Mouse (Mus musculus) hindbrain, postnatal 0 days (tissue): ENCODE results near the gene Endod1. TPM values are rescaled to one million over a fixed set of nuclear protein-coding genes. Genes with fewer than 3 reads are reported as not detected.
A peak's percentile ranks its signal among the peaks of the same experiment; 100 is the strongest.

Experiments used
- ATAC-seq: fragments of 200-750 bp; cut with Nextera tagmentation; 2 replicates; pipeline ENCODE4 v1.8.0; 2017; ENCODE audit warnings: mild to moderate bottlenecking, moderate TSS enrichment, moderate library complexity
- DNase-seq: peaks from one replicate; pipeline ENCODE4 v3.0.0-alpha.2; 2015; ENCODE audit warnings: low spot score
- H3K27ac ChIP-seq: fragments of 300-500 bp; sonication (generic); 2 replicates; pipeline ENCODE4 v1.5.1; 2014; ENCODE audit warnings: mild to moderate bottlenecking
- H3K27me3 ChIP-seq: fragments of 300-500 bp; sonication (generic); 2 replicates; pipeline ENCODE4 v1.6.1; 2014; ENCODE audit warnings: low read length, mixed read lengths; ENCODE audit not compliant: insufficient read depth
- H3K36me3 ChIP-seq: fragments of 300-500 bp; sonication (generic); 2 replicates; pipeline ENCODE4 v1.6.1; 2014; ENCODE audit warnings: low read length, mixed read lengths; ENCODE audit not compliant: insufficient read depth
- H3K4me1 ChIP-seq: fragments of 300-500 bp; sonication (generic); 2 replicates; pipeline ENCODE4 v1.6.1; 2014; ENCODE audit warnings: antibody characterized with exemption, low read length, mixed read lengths; ENCODE audit not compliant: insufficient read depth
- H3K4me2 ChIP-seq: fragments of 300-500 bp; sonication (generic); 2 replicates; pipeline ENCODE4 v1.6.1; 2014; ENCODE audit warnings: low read depth, mild to moderate bottlenecking, low read length, moderate library complexity, mixed read lengths
- H3K4me3 ChIP-seq: fragments of 300-500 bp; sonication (generic); 2 replicates; pipeline ENCODE4 v1.5.1; 2014; ENCODE audit warnings: low read length
- H3K9ac ChIP-seq: fragments of 300-500 bp; sonication (generic); replicated peaks from 2 replicates; pipeline ENCODE4 v1.6.1; 2014; ENCODE audit warnings: mild to moderate bottlenecking, low read length, moderate library complexity, mixed read lengths
- H3K9me3 ChIP-seq: fragments of 300-500 bp; sonication (generic); 2 replicates; pipeline ENCODE4 v1.6.1; 2016; ENCODE audit warnings: low read length, mixed read lengths
- CTCF ChIP-seq: IDR thresholded peaks from 2 replicates; pipeline ENCODE4 v1.5.1; 2016; ENCODE audit warnings: antibody characterized with exemption, control low read depth, low read depth
- WGBS: fragments of 180-500 bp; shearing (Covaris S2); extraction: QIAGEN DNeasy Blood & Tissue Kit; methylation state at CpG from one replicate; pipeline ENCODE4 v1.1.7; 2014; 5-methylcytosine and 5-hydroxymethylcytosine counted together
- polyA plus RNA-seq: library from polyadenylated mRNA; unstranded; fragments of >200 nt; fragmentation: Nextera tagmentation; extraction: Ambion mirVana; gene quantifications from 2 replicates; pipeline ENCODE4 v1.2.1, GENCODE M21; 2015
- total RNA-seq: library from RNA; depleted of rRNA; stranded (reverse); fragments of >200 nt; gene quantifications from 2 replicates; pipeline ENCODE4 v1.2.3, GENCODE M21; 2014

The Endod1 gene
- total and polyA plus RNA-seq, 2 experiments from 2014 or later = 41.1 to 85.8 TPM

- H3K27ac ChIP-seq = no peak overlapping the region
- H3K4me3 ChIP-seq = no peak overlapping the region
- no peak overlapping the region for H3K4me2 ChIP-seq
- DNase-seq (no peak), ATAC-seq (no peak)
- no peaks in the 10 kb centered on the region for H3K9me3 ChIP-seq
- no peaks in the 10 kb centered on the region for H3K36me3 ChIP-seq
- H3K27me3 ChIP-seq = no peaks in the 10 kb centered on the region
- no peaks in the 10 kb centered on the region for H3K4me1 ChIP-seq
- no peak overlapping the region for H3K9ac ChIP-seq
- peak; percentile 35 for TF ChIP-seq CTCF
- 97% methylated on average over 1 of the region's 1 CpGs for WGBS
These were observed 9.0 kb upstream of the Endod1 start for GRCm38 (mm10) chr9:14390278-14390677.

- no peak overlapping the region for H3K9ac ChIP-seq
- no peaks in the 10 kb centered on the region for H3K4me1 ChIP-seq
- ATAC-seq (peak; percentile 69), DNase-seq (no peak)
- no peaks in the 10 kb centered on the region for H3K27me3 ChIP-seq
- H3K4me3 ChIP-seq = no peak overlapping the region
- no peak overlapping the region for H3K27ac ChIP-seq
- 37% methylated on average over 4 of the region's 4 CpGs for WGBS
- H3K36me3 ChIP-seq = no peaks in the 10 kb centered on the region
- no peak for TF ChIP-seq CTCF
- no peak overlapping the region for H3K4me2 ChIP-seq
- no peaks in the 10 kb centered on the region for H3K9me3 ChIP-seq
These were observed 7.8 kb upstream of the Endod1 start for GRCm38 (mm10) chr9:14389050-14389621.

- 92% methylated on average over 1 of the region's 1 CpGs for WGBS
- DNase-seq (no peak), ATAC-seq (no peak)
- Histone ChIP-seq H3K27me3 (no peaks in the 10 kb centered on the region), H3K9me3 (no peaks in the 10 kb centered on the region), H3K4me1 (no peaks in the 10 kb centered on the region), H3K27ac (no peak overlapping the region), H3K36me3 (no peaks in the 10 kb centered on the region), H3K9ac (no peak overlapping the region), H3K4me3 (no peak overlapping the region), H3K4me2 (no peak overlapping the region)
- TF ChIP-seq CTCF = peak; percentile 37; the same call in 1 of the 2 replicates
These were observed 6.7 kb upstream of the Endod1 start for GRCm38 (mm10) chr9:14388001-14388400.

GRCm38 (mm10) chr9:14386831-14387230, 5.5 kb upstream of the Endod1 start:
- DNase-seq (no peak), ATAC-seq (no peak)
- Histone ChIP-seq H3K36me3 (no peaks in the 10 kb centered on the region), H3K4me1 (peaks cover 4% of the 10 kb centered on the region), H3K27ac (no peak overlapping the region), H3K4me2 (no peak overlapping the region), H3K9me3 (no peaks in the 10 kb centered on the region), H3K9ac (no peak overlapping the region), H3K27me3 (no peaks in the 10 kb centered on the region), H3K4me3 (no peak overlapping the region)
- WGBS = 80% methylated on average over 9 of the region's 9 CpGs
- TF ChIP-seq CTCF = no peak

GRCm38 (mm10) chr9:14385665-14386064, 4.4 kb upstream of the Endod1 start:
- peaks cover 7% of the 10 kb centered on the region for H3K4me1 ChIP-seq
- WGBS = 80% methylated on average over 8 of the region's 8 CpGs
- ATAC-seq (no peak), DNase-seq (no peak)
- H3K27ac ChIP-seq = no peak overlapping the region
- H3K4me2 ChIP-seq = no peak overlapping the region
- H3K27me3 ChIP-seq = no peaks in the 10 kb centered on the region
- H3K36me3 ChIP-seq = no peaks in the 10 kb centered on the region
- no peaks in the 10 kb centered on the region for H3K9me3 ChIP-seq
- no peak overlapping the region for H3K9ac ChIP-seq
- H3K4me3 ChIP-seq = no peak overlapping the region
- no peak for TF ChIP-seq CTCF

GRCm38 (mm10) chr9:14383186-14383920, 2.0 kb upstream of the Endod1 start:
- WGBS = 84% methylated on average over 4 of the region's 4 CpGs
- no peak overlapping the region for H3K4me2 ChIP-seq
- no peak for ATAC-seq

GRCm38 (mm10) chr9:14382256-14382791, 1.0 kb upstream of the Endod1 start:
- Histone ChIP-seq H3K27ac (no peak overlapping the region), H3K36me3 (no peaks in the 10 kb centered on the region), H3K4me1 (peaks cover 11% of the 10 kb centered on the region), H3K27me3 (no peaks in the 10 kb centered on the region), H3K9ac (no peak overlapping the region), H3K4me2 (peak overlapping the region; percentile 90), H3K4me3 (no peak overlapping the region), H3K9me3 (no peaks in the 10 kb centered on the region)
- ATAC-seq (no peak), DNase-seq (no peak)
- 78% methylated on average over 5 of the region's 5 CpGs for WGBS
- no peak for TF ChIP-seq CTCF

More at GRCm38 (mm10) chr9:14383186-14383920, 2.0 kb upstream of the Endod1 start:
- H3K27me3 ChIP-seq = no peaks in the 10 kb centered on the region
- H3K27ac ChIP-seq = no peak overlapping the region
- no peak overlapping the region for H3K9ac ChIP-seq
- H3K4me3 ChIP-seq = no peak overlapping the region
- no peaks in the 10 kb centered on the region for H3K36me3 ChIP-seq
- H3K4me1 ChIP-seq = peaks cover 11% of the 10 kb centered on the region
- no peaks in the 10 kb centered on the region for H3K9me3 ChIP-seq
- TF ChIP-seq CTCF = no peak
- no peak for DNase-seq
